Mouse (Mus musculus) spleen, postnatal 36 days (tissue): ENCODE results near the gene Tagln.
A peak's percentile ranks its signal among the peaks of the same experiment; 100 is the strongest.

Source experiments
- DNase-seq, 2 experiments: peaks; one replicate each; pipeline ENCODE4 v3.0.0; 2022; ENCODE audit warnings: low spot score in 2 of 2, mixed read lengths in 1 of 2

The Tagln gene

DNA sequence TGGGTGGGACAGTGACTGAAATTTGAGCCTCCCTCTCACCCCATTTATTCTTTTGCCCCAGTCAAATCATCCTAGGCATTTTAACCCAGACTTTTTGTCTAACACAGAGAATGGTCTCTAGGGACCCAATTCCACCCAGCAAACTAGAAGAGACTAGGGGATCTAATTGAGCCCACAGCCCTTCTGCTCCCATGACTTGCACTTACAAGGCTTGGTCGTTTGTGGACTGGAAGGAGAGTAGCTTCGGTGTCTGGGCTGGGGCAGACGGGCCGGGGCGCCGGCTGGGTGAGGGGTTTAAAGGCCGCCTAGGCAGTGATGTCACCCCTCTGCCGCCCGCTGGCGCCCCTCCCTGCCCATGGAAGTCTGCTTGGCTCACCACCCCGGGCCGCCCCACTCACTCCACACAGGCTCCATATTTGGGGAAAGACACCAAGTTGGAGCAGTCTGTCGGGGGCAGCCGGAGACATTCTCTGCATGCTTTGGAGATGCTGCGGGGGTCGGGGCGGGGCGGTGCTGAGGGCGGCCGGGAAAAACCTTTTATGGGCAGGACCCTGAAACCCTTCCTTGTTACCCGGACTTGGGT, at the start of gene Tagln:
Gene Tagln, minus strand, starts transcription at position 431 of the 583 bp plus-strand sequence.
- DNase-seq, result no peak

DNA sequence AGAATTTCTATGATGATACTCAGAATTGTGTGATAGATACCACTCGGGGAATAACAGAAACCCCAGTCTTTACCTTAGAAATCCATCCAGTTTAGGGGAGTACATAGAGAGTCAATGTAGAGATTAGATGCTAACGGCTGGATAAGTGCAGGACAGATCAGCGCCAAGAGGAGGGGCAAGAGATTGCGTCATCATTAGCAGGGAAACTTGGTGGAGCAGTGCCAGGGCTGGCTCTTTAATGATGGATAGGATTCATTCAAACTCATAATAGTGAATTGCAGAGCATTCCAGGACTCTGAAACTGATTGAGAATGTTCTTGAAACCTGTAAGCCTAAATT, 49.3 kb upstream of the Tagln start:
- peak in 1 of 2 experiments; percentile 19 for DNase-seq

DNA sequence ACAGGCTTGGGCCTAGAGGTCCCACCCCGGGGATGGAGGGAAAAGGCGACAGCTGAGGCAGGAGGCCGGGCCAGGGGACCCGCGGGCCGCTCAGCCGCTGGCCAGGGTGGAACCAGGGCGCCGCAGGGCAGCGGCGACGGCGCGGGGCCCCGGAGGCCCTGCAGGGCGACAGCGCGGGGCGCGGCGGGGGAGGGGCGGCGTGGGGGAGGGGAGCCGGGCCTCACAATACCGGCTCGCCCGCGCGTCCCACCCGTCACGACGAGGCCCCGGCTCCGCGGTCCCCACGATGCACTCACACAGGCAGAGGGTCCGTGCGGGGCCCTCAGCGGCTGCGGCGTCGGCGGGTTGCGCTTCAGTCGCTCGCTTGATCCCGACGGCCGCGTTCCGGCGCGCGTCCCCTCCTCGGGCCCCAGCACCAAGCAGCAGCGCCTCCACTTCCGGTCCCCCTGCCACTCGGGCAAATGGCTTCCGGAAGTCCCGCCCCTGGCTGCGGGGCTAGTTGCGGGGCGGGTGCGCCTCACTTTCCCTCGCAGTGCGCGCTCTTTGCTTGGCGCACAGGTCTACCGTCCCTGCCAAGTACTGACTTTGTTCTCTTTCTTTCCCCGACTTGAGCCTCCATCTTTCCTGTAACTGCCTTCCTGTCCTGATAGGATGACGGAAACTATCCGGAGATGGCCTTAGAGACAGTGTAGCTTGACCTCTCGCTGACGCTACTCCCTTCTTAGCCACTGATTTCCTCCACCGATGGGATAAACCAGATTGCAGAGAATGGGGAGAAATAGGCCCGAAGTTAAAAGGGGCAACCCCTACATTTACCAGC, 48.8 kb upstream of the Tagln start:
- peak; percentile 87 for DNase-seq

DNA sequence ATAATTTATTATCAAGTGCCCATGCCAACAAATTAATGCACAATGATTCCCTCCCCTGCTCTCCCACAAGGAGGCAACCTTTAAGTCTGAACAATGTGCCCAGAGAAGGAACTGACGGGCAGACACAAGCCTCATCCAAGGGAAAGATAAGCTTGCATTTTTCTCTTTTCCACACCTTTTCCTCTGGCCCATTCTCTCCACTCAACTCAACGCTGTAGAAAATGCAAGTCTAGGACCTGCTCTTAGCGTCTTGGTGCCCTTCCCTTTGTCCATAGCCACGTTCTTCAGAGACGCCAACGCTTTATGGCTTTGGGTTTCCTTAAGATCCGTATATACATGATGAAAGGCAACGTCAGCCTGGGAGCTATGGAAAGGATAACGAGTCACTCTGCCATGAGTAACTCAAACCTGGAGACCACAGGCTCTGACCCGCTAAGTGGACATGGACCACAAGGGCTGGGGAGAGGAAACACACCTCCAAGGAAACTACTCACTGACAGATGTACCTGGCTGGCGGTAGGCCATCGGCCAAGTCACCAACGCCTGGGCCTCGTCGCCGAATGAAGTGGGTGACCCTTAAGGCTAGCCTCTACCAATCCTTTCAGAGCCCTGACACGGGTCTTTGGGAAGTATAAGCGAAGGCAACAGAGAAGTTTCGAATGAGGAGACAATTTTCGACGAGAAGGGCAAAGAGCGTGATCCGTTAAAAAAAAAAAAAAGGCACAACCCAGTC, 48.0 kb upstream of the Tagln start:
- peak in 1 of 2 experiments; percentile 14 for DNase-seq

DNA sequence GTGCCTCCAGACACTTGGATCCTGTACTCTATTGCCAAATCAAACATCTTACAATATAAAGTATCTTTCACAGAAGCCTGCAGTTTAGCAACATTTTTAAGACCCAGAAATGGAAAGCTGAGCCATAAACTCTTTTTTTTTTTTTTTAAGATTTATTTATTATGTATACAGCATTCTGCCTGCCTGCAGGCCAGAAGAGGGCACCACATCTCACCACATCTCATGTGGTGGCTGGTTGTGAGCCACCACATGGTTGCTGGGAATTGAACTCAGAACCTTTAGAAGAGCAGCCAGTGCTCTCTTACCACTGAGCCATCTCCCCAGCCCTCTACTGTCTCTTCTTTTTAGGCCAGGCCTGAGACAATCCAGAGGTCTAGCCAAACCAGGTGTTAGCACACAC, 45.5 kb upstream of the Tagln start:
- DNase-seq, result no peak

DNA sequence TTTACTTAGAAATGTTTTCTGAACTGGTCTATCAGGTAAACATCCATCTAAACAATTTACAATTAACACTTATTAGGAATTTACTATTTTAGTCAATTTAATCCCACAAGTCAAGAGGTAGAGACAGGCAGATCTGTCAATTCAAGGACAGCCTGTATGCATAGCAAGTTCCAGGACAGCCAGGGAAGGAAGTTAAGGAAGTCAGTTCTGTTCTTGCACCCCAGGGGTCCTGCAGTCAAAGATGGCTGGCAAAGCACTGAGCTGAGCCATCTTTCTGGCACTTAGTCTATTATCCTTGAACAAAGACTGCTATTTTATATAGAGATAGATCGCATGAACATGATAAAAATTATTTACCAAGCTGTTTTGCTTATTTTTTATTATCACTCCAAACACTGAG, 44.8 kb upstream of the Tagln start:
- DNase-seq, result no peak

DNA sequence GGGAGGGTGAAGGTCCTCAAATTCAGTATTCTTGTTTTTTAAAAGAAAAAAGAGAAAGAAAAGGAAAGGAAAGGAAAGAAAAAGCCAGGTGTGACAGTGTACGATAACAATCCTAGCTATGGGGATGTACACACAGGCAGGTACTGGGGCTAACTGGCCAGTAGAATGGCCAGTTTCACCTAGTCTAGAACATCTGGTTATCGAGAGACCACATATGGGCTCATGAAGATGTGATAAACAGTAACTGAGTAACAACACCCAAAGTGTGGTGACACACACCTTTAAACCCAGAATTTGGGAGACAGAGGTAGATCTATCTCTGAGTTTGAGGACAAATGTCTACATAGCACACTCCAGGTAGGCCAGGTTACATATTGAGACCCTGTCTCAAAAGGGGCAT, 43.9 kb upstream of the Tagln start:
- DNase-seq, result no peak

DNA sequence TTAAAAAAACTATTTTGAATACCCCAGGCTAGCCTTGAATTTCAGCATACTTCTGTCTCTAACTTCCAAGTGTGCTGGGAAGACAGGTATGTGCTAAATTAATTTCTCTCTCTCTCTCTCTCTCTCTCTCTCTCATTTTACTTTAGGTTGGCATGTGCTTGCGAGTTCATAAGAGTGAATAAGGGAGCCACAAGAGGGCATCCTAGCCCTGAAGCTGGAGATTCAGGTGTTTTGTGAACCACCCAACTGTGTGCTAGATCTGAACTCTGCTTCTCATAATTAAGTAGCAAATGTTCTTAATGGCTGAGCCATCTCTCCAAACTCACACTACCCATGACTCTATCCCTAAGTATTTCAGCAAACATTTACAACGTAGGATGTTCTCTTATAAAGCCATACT, 41.0 kb upstream of the Tagln start:
- no peak for DNase-seq

DNA sequence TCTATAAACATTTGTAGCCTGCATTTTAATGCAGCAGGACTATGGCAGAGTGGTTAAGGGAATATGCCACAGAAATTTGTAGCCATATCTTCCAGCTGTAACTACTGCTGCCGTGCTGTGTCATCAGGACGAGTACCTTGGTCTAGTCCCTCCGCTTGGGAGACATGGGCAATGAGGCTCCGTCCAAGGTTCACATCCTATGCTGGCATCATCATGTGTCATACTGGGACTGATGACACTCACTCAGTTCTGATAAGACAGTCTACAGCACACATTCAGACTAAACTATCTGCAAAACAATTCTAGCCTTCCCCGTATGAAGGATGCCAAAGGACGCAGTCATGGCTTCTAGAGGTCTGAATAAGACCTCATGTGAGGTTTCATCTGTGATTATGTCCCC, 27.7 kb upstream of the Tagln start:
- DNase-seq, result no peak

DNA sequence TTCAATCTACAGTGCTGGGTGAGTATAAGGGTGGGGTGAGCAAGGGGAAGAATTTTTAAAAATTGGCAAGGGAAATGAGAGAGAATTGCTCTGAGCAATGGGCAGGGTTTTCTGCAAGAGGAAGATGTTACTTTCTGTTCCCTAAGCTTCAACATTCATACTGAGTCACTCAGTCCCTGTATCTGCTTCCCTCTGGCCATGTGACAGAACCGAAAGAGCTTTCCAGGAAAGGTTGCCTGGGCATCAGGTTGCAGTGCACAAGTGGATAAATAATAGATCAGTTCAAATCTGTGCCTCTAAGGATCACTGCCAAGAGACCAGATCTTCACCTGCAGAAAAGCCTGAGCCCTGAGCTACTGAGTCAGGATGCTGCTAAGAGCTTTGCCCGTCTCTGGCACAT, 26.0 kb upstream of the Tagln start:
- DNase-seq, result peak in 1 of 2 experiments; percentile 24

DNA sequence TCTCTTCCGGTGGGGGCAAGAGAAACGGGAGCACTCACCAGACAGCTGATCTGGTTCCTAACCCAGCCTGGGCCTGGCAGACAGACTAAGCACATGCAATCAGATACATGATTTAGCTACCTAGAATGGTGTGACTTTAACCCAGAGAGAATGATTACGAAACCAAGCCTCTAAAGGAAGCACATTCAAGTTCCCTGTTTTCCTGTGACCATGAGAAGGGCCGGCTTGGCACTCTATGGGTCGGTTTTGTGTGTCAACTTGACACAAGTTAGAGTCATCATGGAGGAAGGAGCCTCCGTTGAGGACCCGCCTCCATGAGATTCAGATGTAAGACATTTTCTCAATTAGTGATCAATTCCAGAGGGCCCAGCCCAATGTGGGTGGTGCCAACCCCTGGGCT, 23.8 kb upstream of the Tagln start:
- DNase-seq, result peak in 1 of 2 experiments; percentile 24

DNA sequence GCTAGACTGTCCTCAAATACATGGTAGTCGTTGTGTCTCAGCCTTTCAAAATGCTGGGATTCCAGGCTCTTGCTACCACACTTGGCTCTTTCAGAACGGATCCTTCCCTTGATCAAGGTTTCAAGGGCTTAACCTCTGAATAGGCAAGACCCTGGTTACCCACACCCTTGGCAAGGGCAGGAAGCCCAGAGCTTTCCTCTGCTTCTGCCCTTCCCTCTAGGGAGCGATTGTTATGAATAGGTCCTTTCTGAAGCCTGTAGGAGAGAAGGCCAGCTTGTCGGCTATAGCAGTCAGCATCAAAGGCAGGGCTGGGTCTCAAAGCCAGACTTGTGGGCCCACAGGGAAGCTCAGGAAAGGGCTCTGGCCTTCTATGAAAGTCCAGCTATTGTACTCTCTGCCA, 23.0 kb upstream of the Tagln start:
- DNase-seq, result no peak

DNA sequence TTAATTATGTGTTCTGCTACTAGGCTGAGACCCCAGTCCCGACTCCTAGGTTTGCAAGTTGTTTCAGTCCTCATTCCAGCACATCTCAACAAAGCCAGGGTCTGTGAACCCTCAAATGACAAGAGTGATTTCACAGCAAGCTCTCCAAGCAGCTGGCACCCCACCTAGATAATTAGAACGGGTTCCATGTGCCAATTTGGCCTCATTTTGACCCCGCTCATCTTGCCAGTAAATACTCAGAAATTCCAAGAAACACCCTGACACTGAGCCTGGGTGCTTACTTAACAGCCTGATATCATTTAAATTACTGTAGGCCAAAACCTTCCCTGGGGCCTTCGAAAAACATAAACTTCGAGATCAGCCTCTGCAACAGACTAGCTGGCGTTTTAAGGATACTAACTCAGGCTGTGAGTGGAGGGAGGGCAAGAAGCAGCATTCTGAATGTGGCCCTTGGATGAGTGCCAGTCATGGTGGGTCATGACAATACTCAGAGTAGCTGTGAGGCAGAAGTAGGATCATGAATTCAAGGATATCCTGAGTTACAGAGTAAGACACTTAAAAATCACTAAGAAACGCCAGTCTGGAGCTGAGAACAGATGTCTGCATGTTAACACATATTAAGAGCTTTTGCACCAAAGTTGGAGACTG, 22.3 kb upstream of the Tagln start:
- no peak for DNase-seq

DNA sequence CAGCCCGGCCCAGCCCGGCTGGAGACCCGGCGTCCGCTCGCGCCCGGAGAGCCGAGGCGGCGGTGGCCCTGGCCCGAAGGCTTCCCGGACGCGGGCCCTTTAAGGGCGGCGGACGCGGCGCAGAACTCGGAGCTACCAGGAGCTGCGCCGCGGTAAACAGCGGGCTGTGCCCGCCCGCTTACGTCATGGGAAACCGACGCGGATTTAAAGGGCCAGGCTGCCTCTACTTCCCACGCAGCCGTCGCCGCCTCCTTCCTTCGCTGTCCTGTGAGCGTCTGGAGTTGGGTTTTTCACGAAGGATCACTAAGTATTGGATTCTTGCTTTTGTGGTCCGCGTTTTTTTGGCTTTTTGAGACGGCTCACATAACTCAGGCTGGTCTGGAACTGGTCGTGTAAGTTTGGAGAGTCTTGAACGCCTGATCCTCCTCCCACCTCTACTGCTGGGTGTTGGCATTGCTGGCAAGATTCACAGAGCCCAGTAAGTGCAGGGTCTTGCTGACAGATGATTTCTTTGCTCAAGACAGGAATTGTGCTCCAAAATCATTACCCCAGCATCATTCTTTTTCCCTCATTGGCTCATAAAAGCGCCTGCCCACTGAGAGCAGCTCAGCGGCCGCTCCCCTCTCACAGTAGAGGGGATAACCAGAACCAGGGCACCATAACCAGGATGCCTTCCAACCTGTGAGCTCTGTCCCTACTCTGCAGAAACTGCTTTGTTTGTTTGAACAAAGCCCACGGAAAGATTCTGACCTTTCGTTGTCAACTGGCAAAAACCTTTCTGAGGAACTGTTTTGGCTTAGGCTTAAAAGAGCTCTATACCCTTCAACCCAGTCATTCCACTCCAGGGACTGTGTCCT, 19.5 kb upstream of the Tagln start, which contains the start of gene Sidt2:
Gene Sidt2, minus strand, starts transcription at position 152 of the 857 bp plus-strand sequence.
- peak; percentile 89 to 90 for DNase-seq

DNA sequence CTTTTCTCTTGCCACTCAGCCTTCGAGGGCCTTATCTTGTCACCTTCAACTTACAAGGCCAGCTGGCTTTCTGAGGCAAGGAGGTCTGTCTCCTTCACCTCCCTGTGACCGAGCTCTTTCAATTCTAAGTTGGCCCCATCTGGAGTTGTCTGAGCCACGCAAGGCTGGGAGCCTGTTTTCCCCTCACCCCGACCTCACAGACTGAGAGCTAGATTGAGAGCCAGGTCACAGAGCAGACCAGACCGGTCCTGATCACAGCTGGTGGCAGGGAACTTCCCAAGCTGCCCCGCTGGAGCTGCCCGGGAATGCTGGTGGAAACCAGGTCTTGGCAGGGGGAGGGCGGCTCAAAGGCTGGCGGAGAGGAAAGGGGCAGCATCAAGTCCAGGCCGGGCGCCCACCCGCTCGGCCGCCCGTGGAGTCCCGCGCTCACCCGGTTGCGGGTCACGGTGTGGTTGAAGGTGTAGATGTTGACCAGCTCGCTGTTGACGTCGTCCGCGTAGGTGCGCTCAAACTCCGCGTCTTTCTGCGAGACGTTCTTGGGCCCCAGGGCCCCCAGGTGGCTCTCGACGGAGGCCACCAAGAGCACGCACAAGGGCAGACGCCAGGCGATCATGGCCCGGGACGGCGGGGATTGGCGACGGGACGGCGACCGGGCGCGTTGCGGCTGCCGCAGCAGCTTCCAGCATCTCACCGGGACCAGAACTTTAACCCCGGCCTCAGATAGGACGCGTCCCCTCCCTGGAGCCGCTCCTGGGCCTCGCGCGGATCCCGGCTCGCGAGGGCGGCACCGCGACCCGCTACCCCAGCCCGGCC, 18.6 kb upstream of the Tagln start:
- DNase-seq, result peak in 1 of 2 experiments; percentile 52

DNA sequence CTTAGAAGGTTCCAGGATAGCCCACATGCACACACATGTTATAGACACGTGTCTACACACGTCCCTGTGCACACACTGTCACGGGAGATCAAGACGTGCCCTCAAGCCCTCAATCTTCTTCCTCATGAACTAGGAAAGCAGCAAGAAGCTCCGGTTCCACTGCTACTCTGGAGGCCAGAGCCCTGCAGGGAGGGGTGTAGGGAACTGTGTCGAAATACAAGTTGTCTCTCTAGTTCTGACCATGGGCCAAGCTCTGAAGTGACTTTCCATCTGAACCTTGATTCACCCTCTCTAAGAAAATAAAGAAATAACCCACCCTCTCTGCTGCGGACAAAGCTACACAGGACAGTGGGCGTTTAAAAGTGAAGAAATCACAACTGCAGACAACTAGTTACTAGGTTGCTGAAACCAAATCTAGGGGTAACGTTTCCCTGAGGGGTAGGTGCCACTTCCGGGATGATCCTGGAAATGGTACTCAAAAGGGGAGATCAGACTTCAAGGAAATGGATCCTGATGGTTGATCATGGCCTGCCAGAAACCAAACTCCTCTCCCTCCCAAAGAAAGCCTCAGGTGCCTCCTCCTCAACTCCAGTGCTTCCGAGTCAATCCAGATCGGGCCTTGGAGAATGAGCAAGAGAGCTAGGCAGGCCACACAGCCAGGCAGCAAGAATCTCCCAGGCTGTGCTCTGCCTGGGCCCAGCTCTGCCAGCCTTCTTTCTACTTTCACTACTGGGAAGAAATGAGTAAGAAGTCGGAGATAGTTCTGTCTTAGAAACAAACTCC, 17.8 kb upstream of the Tagln start:
- DNase-seq, result no peak

DNA sequence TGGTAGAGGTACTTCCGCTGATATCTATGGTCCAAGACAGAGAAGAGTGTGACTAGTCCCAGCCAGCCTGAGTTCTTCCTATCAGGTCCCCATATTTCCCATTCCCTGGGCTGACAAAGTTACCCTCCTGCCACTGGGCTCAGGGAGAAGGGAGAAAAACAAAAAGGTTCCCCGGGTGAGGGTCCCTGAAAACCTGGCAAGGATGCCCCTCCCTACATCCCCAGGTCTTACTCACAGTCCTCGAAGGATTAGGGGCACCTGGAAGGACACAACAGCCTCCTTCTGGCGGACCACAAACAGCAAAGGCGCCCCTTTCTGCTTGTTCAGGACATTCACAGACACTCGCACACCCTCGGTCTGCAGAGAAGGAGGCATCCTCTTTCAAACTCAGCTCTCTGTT, 17.0 kb upstream of the Tagln start:
- no peak for DNase-seq

DNA sequence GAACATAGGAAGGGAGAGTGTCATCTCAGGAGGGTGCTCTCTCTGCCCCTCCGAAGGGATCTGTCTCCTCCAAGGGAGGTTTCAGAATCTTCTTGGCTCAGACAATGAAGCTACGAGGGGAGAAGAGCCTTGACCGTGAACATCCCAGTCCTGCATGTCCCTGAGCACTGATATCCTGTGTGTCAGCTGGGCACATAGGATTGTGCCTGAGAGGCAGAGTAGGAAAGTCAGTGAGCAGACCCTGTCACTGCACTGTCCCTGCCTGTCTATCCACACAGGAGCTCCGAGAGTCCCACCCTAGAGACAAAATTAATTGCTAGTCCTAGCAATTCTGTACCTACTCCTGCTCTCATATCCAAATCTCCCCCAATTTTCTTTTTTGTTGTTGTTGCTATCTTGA, 16.2 kb upstream of the Tagln start:
- DNase-seq, result no peak

DNA sequence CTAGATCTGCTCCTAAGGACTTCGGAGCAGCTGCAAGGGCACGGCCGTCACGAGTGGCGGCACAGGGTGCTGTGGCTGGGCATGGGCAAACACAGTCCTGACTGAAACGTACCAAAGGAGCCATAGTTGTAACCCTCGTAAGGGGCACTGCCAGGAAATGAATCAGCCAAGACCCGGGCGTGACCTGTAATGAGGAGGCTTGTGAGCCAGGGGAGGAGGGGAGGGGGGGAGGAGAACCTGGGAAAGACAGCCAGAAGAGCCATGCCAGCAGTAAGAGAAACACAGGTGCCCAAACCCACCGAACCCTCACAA, 11.0 kb upstream of the Tagln start:
- no peak for DNase-seq
